Mouse (Mus musculus) neural tube, embryonic 13.5 days (tissue): ENCODE results near the gene Prss53. TPM values are rescaled to one million over a fixed set of nuclear protein-coding genes. Genes with fewer than 3 reads are reported as not detected.

Experiments
- ATAC-seq: fragments of 200-750 bp; cut with Nextera tagmentation; 2 replicates; pipeline ENCODE4 v1.8.0; 2017; ENCODE audit warnings: low read depth, mild to moderate bottlenecking, moderate TSS enrichment, moderate library complexity
- H3K27ac ChIP-seq: fragments of 300-500 bp; sonication (generic); replicated peaks from 2 replicates; pipeline ENCODE4 v1.5.1; 2015; ENCODE audit warnings: moderate library complexity, mild to moderate bottlenecking, inconsistent platforms
- H3K27me3 ChIP-seq: fragments of 300-500 bp; sonication (generic); 2 replicates; pipeline ENCODE4 v1.6.1; 2015; ENCODE audit warnings: mild to moderate bottlenecking, inconsistent platforms
- H3K36me3 ChIP-seq: fragments of 300-500 bp; sonication (generic); 2 replicates; pipeline ENCODE4 v1.6.1; 2015; ENCODE audit warnings: mild to moderate bottlenecking, inconsistent platforms
- H3K4me1 ChIP-seq: fragments of 300-500 bp; sonication (generic); replicated peaks from 2 replicates; pipeline ENCODE4 v1.6.1; 2015; ENCODE audit warnings: inconsistent platforms
- H3K4me2 ChIP-seq: fragments of 300-500 bp; sonication (generic); 2 replicates; pipeline ENCODE4 v1.6.1; 2015; ENCODE audit warnings: inconsistent platforms, mild to moderate bottlenecking, moderate library complexity
- H3K4me3 ChIP-seq: fragments of 300-500 bp; sonication (generic); 2 replicates; pipeline ENCODE4 v1.5.1; 2015; ENCODE audit warnings: mild to moderate bottlenecking, inconsistent platforms
- H3K9ac ChIP-seq: fragments of 300-500 bp; sonication (generic); 2 replicates; pipeline ENCODE4 v1.6.1; 2015; ENCODE audit warnings: moderate library complexity, mild to moderate bottlenecking, inconsistent platforms
- H3K9me3 ChIP-seq: fragments of 300-500 bp; sonication (generic); 2 replicates; pipeline ENCODE4 v1.6.1; 2016; ENCODE audit warnings: inconsistent platforms
- WGBS: fragments of 180-500 bp; shearing (Covaris S2); methylation state at CpG from one replicate; pipeline ENCODE4 v1.1.7; 2015; 5-methylcytosine and 5-hydroxymethylcytosine counted together
- polyA plus RNA-seq: library from polyadenylated mRNA; unstranded; fragments of >200 nt; fragmentation: Nextera tagmentation; extraction: Ambion mirVana; gene quantifications from 2 replicates; pipeline ENCODE4 v1.2.1, GENCODE M21; 2015

The Prss53 gene
- 0.70 and 0.87 TPM in 2 replicates for polyA plus RNA-seq

DNA sequence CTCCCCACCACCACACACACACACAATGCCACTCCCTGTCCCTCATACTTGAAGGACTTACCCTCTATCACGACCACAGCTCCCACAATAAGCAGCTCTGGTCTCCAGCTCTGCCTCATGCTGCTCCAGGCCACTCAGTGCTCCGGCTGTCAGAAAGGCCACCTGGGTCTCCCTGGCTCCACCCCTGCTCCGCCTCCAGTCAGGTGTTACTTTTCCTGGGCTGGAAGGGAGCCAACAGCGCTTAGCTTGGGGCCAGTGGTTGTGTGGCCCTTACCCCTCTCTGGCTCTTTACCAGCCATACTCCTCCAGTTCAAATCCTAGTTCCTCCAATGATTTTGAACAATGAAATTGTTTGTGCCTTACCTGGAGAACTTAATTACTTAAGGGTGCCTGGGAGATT lies at the start of gene Prss53:
Gene Prss53, minus strand, starts transcription at position 173 of the 400 bp plus-strand sequence.
- Histone ChIP-seq H3K4me2 (no peak within 1 kb of the TSS), H3K27me3 (no peaks in the 10 kb centered on the region), H3K9me3 (no peaks in the 10 kb centered on the region), H3K9ac (no peak within 1 kb of the TSS), H3K4me1 (peaks cover 22% of the 10 kb centered on the region), H3K36me3 (peaks cover 74% of the 10 kb centered on the region), H3K27ac (no peak within 1 kb of the TSS), H3K4me3 (no peak within 1 kb of the TSS)
- no peak for ATAC-seq
- 44% methylated on average over 4 of the region's 4 CpGs for WGBS

DNA sequence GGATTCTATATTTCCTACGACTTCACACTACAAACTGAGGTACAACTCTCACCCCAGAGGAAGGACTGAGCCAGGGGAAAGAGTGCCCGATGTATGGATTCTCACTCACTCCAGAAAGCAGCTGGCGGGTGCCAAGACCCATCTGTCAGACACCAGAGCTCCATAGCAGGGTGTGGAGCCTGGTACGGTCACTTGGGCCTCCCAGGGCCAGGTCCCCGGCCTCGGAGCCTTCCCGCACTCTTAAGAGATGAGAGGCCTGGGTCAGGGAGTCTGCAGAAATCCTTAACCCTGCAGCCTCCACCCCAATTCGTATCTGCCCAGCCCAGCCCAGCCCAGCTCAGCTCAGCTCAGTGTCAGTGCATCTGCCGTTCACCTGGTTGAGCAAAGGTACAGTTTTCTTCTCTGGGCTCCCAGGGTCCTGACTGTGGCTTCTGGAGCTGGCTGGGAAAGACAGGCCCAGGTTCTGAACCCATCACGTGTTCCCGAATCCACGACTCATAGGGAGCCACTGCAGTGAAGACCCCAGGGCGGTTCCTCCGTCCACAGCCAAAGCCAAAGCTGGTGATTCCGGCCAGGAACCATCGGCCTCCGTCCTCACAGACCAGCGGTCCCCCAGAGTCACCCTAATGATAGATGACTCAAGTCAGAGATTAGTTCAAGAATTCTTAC lies 45.6 kb upstream of the Prss53 start:
- H3K27ac ChIP-seq: peak overlapping the region; percentile 82

DNA sequence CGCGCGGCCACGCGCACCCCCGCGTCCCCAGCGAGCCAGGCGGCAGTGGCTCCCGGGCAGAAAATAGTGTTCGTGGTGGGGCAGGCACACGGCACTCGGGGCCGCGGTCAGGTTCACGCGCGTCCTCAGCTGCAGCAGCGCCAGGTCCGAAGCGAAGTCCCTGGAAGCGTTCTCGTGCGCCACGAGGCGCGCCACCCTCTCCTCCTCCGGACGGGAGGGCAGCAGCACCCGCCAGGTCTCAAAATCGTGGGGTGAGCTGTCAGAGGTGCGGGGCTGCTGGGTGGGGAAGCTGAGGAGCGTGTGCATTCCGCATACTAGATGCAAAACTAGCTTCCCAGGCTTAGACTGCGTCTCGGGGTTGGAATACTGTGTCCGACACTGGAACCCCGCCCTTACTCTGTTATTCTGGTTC lies 45.0 kb upstream of the Prss53 start:
- ATAC-seq: peak; percentile 73
- Histone ChIP-seq H3K4me1 (peaks cover 18% of the 10 kb centered on the region), H3K9me3 (no peaks in the 10 kb centered on the region), H3K27me3 (peaks cover 6% of the 10 kb centered on the region), H3K4me2 (peak overlapping the region; percentile 88), H3K4me3 (peak overlapping the region; percentile 74), H3K36me3 (no peaks in the 10 kb centered on the region), H3K9ac (peak overlapping the region; percentile 87), H3K27ac (peak overlapping the region; percentile 82)
- 1% methylated on average over 38 of the region's 38 CpGs for WGBS

More for the DNA sequence above, 45.6 kb upstream of the Prss53 start:
- peak overlapping the region; percentile 87 for H3K9ac ChIP-seq
- ATAC-seq: peak; percentile 5; the same call in 1 of the 2 replicates
- no peaks in the 10 kb centered on the region for H3K36me3 ChIP-seq
- peaks cover 18% of the 10 kb centered on the region for H3K4me1 ChIP-seq
- 0 out of 2 replicates have a peak, but pooled peaks cover 3% of the 10 kb centered on the region for H3K27me3 ChIP-seq
- peak overlapping the region; percentile 88 for H3K4me2 ChIP-seq
- 59% methylated on average over 18 of the region's 18 CpGs for WGBS
- peak overlapping the region; percentile 74 for H3K4me3 ChIP-seq
- no peaks in the 10 kb centered on the region for H3K9me3 ChIP-seq

DNA sequence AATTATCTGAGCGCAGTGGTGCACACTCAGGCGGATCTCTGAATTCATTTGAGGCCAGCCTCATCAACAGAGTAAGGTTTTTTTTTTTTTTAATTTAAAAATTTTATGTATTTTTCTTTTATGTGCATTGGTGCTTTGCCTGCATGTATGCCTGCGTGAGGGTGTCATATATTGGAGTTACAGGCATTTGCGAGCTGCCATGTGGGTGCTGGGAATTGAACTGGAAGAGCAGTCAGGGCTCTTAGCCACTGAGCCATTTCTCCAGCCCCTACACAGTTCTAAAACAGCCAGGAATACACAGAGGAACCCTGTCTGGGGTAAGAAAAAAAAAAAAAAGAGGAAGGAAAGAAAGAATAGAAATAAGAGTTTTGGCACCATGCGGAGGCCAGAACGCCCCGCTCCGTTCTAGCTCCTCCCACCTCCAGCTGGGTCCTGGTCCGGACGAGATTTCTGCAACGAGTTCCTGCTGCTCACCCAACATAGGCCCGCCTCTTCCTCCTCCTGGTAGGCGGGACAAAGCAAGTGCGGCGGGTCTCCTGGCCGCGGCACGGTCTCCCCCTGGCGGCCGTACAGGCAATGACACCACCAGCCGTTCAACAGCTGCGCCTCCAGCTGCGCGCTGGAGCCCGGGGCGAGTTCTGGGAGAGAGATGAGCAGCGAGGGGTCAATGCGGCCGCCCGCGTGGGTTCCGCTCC lies 44.4 kb upstream of the Prss53 start:
- H3K9me3 ChIP-seq: no peaks in the 10 kb centered on the region
- peak overlapping the region; percentile 88 for H3K4me2 ChIP-seq
- peaks cover 12% of the 10 kb centered on the region for H3K27me3 ChIP-seq
- no peaks in the 10 kb centered on the region for H3K36me3 ChIP-seq
- H3K4me1 ChIP-seq: peaks cover 18% of the 10 kb centered on the region
- H3K4me3 ChIP-seq: peak overlapping the region; percentile 74
- peak overlapping the region; percentile 82 for H3K27ac ChIP-seq
- H3K9ac ChIP-seq: peak overlapping the region; percentile 87
- ATAC-seq: peak; percentile 96
- WGBS: 7% methylated on average over 32 of the region's 32 CpGs

DNA sequence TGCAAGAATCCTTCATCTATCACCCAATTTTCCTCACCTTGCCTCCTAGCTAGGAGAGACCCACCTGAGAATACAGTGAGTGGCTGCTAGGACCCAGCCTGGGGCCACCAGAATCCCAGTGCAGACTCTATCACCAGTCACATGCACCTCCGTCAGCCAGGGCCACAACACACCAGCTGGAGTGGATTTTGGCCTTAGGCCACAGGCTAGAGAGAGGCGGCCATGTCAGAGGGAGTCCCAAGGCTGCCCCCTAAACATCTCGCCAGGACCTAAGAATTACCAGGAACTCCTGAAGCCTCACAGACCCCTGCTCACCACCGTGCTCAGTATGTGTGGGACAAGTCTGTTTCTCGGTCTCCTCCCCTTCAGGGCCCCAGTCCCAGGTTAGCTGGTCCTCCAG lies 43.3 kb upstream of the Prss53 start:
- H3K27me3 ChIP-seq: peaks cover 23% of the 10 kb centered on the region
- no peak for ATAC-seq
- 81% methylated on average over 5 of the region's 5 CpGs for WGBS
- H3K9me3 ChIP-seq: no peaks in the 10 kb centered on the region
- no peaks in the 10 kb centered on the region for H3K36me3 ChIP-seq
- H3K4me2 ChIP-seq: no peak overlapping the region
- H3K4me1 ChIP-seq: peaks cover 24% of the 10 kb centered on the region
- H3K27ac ChIP-seq: no peak overlapping the region
- no peak overlapping the region for H3K4me3 ChIP-seq
- peak overlapping the region; percentile 23; the same call in 1 of the 2 replicates for H3K9ac ChIP-seq

DNA sequence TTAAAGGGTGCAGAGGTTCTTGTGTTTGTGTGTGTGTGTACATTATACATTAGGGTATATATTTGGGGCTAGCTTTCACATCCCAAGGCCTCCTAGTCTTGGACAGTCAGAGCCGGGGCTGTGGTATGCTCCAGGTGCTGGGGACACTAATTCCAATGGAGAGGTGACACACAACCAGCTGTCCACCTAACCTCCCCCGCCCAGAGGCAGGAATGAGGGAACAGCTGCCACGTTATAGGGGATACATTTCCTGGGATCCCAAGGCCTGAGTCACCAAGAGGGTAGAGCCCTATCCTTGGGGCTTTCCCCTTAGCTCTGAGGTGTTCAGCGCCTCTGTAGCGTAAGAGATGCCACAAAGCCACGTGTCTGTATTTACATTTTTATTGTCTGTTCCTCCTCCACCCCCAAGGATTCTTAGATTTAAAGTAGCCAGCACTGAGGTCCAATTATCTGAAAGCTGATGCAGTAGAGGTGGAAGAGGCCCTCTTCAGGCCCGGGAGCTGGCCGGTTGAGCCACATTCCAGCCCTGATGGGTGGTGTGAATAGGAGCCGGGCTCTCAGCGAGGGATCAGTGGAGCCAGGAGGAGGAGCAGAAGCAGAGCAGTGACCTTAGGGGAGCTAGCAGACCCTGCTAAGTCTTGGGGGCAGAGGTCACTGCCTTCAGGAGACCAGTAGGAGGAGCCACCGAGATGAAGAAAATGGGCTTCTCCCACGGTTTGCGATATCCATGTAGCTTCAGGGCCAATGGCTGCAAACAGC lies 41.7 kb upstream of the Prss53 start:
- Histone ChIP-seq H3K27me3 (peaks cover 38% of the 10 kb centered on the region), H3K4me3 (no peak overlapping the region), H3K4me1 (peaks cover 24% of the 10 kb centered on the region), H3K36me3 (no peaks in the 10 kb centered on the region), H3K27ac (no peak overlapping the region), H3K9me3 (no peaks in the 10 kb centered on the region), H3K9ac (0 out of 2 replicates have a peak overlapping the region, but pooled peaks have one; percentile 31), H3K4me2 (no peak overlapping the region)
- ATAC-seq: no peak
- 24% methylated on average over 13 of the region's 13 CpGs for WGBS

DNA sequence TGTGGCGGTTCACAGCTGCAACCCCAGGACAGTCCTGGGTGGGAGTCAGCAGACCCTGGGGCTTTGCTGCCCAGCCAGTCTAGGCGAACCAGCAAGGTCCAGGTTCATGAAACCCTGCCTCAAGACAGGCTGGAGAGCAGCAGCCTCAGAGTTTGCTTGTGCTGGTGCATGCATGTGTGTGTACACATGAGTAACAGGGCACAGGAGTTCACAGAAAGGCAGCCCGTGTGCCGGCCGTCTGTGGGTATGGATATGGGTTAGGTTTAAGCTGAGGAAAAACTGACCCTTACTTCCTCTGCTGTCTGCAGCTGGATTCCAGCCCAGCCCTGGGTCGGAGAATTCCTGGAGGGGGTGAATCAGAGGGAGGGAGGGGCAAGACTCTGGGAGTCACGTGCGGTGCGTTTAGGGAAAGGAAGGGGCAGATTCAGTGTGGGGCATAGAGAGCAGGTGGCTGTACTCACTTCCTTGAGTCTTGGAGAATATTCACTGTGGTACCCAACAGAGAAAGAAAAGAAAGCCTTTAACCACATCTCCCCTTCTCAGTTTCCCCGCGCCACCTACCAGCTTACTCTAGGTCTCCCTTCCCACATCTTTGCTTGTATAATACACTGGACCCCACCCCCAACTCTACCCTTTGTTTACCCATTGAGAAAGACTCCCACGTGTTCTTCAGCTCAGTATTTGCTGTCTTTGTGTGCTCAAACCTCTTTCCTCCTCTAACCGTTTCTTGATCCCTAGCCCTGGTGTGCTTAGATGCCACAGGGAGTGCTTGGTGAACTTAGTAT lies 40.8 kb upstream of the Prss53 start:
- 49% methylated on average over 13 of the region's 13 CpGs for WGBS
- H3K4me3 ChIP-seq: no peak overlapping the region
- ATAC-seq: no peak

DNA sequence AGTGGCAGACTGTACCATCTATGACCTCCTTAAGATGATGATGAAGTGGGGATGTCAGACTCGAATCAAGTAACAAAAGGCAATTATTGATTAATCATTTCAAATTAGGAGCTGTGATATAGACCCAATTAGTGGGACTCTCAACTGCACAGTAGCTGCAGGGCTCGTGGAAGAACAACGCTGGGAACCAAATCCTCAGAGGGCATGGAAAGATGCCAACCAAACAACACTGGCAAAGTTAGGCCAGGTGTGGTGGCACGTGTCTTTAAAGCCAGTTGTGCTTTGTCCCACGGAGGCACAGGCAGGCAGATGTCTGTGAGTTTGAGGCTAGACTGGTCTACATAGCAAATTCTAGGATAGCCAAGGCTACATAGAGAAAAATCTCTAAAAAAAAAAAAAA lies 39.9 kb upstream of the Prss53 start:
- ATAC-seq: no peak
- H3K9ac ChIP-seq: no peak overlapping the region
- 77% methylated on average over 5 of the region's 5 CpGs for WGBS

More for the DNA sequence above, 40.8 kb upstream of the Prss53 start:
- Histone ChIP-seq H3K4me2 (no peak overlapping the region), H3K9ac (no peak overlapping the region), H3K36me3 (peaks cover 9% of the 10 kb centered on the region), H3K4me1 (peaks cover 23% of the 10 kb centered on the region), H3K27me3 (peaks cover 38% of the 10 kb centered on the region), H3K9me3 (no peaks in the 10 kb centered on the region), H3K27ac (no peak overlapping the region)

DNA sequence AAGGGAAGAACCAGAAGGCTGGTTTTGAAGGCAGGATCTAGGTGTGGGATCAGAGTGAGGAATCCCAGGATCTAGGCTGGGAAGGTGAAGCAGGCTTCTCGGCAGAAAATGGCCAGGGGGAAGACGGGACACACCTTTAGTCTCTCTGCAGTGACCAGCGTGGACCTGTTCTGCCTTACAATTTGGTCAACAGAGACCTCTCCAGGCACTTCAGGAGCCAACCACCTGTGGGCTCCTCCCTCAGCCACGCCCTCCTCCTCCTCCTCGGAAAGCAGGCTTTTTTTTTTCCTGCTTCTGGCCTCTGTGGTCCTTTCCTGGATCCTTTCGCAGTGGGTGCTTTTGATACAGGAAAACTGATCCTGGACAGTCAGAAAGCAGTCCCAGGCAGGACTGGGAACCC lies 39.2 kb upstream of the Prss53 start, which contains the start of gene Prss8:
Gene Prss8, minus strand, starts transcription at position 182 of the 400 bp plus-strand sequence.
- no peak within 1 kb of the TSS for H3K27ac ChIP-seq
- H3K36me3 ChIP-seq: peaks cover 25% of the 10 kb centered on the region
- H3K27me3 ChIP-seq: peaks cover 38% of the 10 kb centered on the region
- no peak within 1 kb of the TSS; the same call in 1 of the 2 replicates for H3K4me3 ChIP-seq
- H3K9ac ChIP-seq: peak within 1 kb of the TSS; percentile 43; the same call in 1 of the 2 replicates
- H3K4me2 ChIP-seq: peak within 1 kb of the TSS; percentile 30
- 9% methylated on average over 6 of the region's 6 CpGs for WGBS
- no peaks in the 10 kb centered on the region for H3K9me3 ChIP-seq
- ATAC-seq: no peak
- peaks cover 14% of the 10 kb centered on the region for H3K4me1 ChIP-seq

More for the DNA sequence above, 39.9 kb upstream of the Prss53 start:
- Histone ChIP-seq H3K36me3 (peaks cover 18% of the 10 kb centered on the region), H3K4me1 (peaks cover 15% of the 10 kb centered on the region), H3K4me3 (no peak overlapping the region), H3K27me3 (peaks cover 38% of the 10 kb centered on the region), H3K9me3 (no peaks in the 10 kb centered on the region), H3K27ac (no peak overlapping the region), H3K4me2 (no peak overlapping the region)

DNA sequence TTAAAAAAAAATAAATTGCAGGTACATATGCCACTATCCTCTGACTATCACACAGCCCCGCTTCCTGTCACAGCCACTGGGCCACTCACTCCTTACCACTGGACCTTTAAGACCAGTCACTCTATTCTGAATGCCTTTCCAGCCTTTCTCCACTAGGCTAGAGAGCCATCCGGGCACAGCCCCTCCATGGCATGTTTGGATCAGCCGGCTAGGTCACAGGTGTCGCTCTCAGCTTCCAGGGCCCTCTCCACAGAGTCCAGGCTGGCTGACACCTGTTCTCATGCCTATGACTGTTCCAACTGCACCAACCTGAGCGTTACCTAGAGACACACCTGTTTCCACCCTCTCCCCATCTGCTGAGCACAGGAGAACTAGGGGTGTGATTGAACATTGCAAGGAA lies 37.8 kb upstream of the Prss53 start:
- 60% methylated on average over 5 of the region's 5 CpGs for WGBS
- no peak for ATAC-seq

DNA sequence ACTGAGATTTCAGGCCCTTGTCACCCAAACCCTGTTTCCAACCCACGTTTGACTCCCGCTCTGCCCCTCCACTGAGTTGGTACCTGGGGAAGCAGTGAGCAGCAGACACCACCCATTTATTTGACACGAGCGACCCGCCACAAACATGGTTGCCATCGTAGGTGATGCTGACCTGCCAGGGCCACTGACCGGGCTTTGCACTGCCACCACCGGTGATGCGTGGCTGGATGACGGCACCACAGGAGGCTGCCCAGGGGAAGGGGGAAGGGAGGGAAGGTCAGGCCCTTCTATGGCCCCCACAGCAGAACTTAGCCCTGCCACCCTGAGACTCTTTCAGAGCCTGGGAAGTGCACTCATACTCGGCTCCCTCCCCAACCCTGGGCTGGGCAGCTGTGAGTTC lies 37.0 kb upstream of the Prss53 start:
- no peak for ATAC-seq
- Histone ChIP-seq H3K27me3 (peaks cover 38% of the 10 kb centered on the region), H3K36me3 (peaks cover 47% of the 10 kb centered on the region), H3K9me3 (no peaks in the 10 kb centered on the region), H3K4me3 (no peak overlapping the region), H3K4me2 (no peak overlapping the region), H3K4me1 (peaks cover 6% of the 10 kb centered on the region; the same call in 1 of the 2 replicates), H3K27ac (no peak overlapping the region), H3K9ac (no peak overlapping the region)
- 84% methylated on average over 11 of the region's 11 CpGs for WGBS

More for the DNA sequence above, 37.8 kb upstream of the Prss53 start:
- Histone ChIP-seq H3K36me3 (peaks cover 38% of the 10 kb centered on the region), H3K27me3 (peaks cover 38% of the 10 kb centered on the region), H3K9me3 (no peaks in the 10 kb centered on the region), H3K4me3 (no peak overlapping the region), H3K9ac (no peak overlapping the region), H3K4me2 (no peak overlapping the region), H3K4me1 (peaks cover 6% of the 10 kb centered on the region; the same call in 1 of the 2 replicates), H3K27ac (no peak overlapping the region)
